Mouse (Mus musculus) midbrain, postnatal 0 days (tissue): ENCODE data around the gene Mmrn2. TPM values are rescaled to one million over a fixed set of nuclear protein-coding genes. Genes with fewer than 3 reads are reported as not detected.

Source experiments
- ATAC-seq: fragments of 200-750 bp; cut with Nextera tagmentation; 2 replicates; pipeline ENCODE4 v1.8.0; 2017; ENCODE audit warnings: moderate number of reproducible peaks, mild to moderate bottlenecking, moderate TSS enrichment, moderate library complexity; ENCODE audit not compliant: low FRiP score
- DNase-seq: peaks from one replicate; pipeline ENCODE4 v3.0.0-alpha.2; 2015; ENCODE audit warnings: low spot score
- H3K27ac ChIP-seq: fragments of 300-500 bp; sonication (generic); 2 replicates; pipeline ENCODE4 v1.5.1; 2014; ENCODE audit warnings: low read depth, mild to moderate bottlenecking, low read length, mixed read lengths
- H3K27me3 ChIP-seq: fragments of 300-500 bp; sonication (generic); 2 replicates; pipeline ENCODE4 v1.6.1; 2014; ENCODE audit warnings: low read length, control low read depth, mixed read lengths; ENCODE audit not compliant: insufficient read depth
- H3K36me3 ChIP-seq: fragments of 300-500 bp; sonication (generic); 2 replicates; pipeline ENCODE4 v1.6.1; 2014; ENCODE audit warnings: low read length, control low read depth, mixed read lengths; ENCODE audit not compliant: insufficient read depth
- H3K4me1 ChIP-seq: fragments of 300-500 bp; sonication (generic); 2 replicates; pipeline ENCODE4 v1.6.1; 2014; ENCODE audit warnings: mild to moderate bottlenecking, control low read depth, antibody characterized with exemption, low read length, mixed read lengths; ENCODE audit not compliant: insufficient read depth
- H3K4me2 ChIP-seq: fragments of 300-500 bp; sonication (generic); 2 replicates; pipeline ENCODE4 v1.6.1; 2014; ENCODE audit warnings: low read depth, mild to moderate bottlenecking, low read length, mixed read lengths; ENCODE audit not compliant: poor library complexity, severe bottlenecking
- H3K4me3 ChIP-seq: fragments of 300-500 bp; sonication (generic); 2 replicates; pipeline ENCODE4 v1.5.1; 2014; ENCODE audit warnings: low read depth, mild to moderate bottlenecking, low read length, moderate library complexity
- H3K9ac ChIP-seq: fragments of 300-500 bp; sonication (generic); replicated peaks from 2 replicates; pipeline ENCODE4 v1.6.1; 2014; ENCODE audit warnings: mild to moderate bottlenecking, low read length, moderate library complexity, mixed read lengths; ENCODE audit not compliant: poor library complexity, severe bottlenecking
- H3K9me3 ChIP-seq: fragments of 300-500 bp; sonication (generic); 2 replicates; pipeline ENCODE4 v1.6.1; 2016; ENCODE audit warnings: low read length, control low read depth
- CTCF ChIP-seq: IDR thresholded peaks from 2 replicates; pipeline ENCODE4 v1.5.1; 2016; ENCODE audit warnings: antibody characterized with exemption, mild to moderate bottlenecking
- WGBS: fragments of 180-500 bp; shearing (Covaris S2); extraction: QIAGEN DNeasy Blood & Tissue Kit; methylation state at CpG from one replicate; pipeline ENCODE4 v1.1.7; 2014; 5-methylcytosine and 5-hydroxymethylcytosine counted together
- polyA plus RNA-seq: library from polyadenylated mRNA; unstranded; fragments of >200 nt; fragmentation: Nextera tagmentation; extraction: Ambion mirVana; gene quantifications from 2 replicates; pipeline ENCODE4 v1.2.1, GENCODE M21; 2015
- total RNA-seq: library from RNA; depleted of rRNA; stranded (reverse); fragments of >200 nt; gene quantifications from 2 replicates; pipeline ENCODE4 v1.2.3, GENCODE M21; 2014

Mmrn2 gene
- total and polyA plus RNA-seq, 2 experiments from 2014 or later: 2.1 to 2.9 TPM

DNA sequence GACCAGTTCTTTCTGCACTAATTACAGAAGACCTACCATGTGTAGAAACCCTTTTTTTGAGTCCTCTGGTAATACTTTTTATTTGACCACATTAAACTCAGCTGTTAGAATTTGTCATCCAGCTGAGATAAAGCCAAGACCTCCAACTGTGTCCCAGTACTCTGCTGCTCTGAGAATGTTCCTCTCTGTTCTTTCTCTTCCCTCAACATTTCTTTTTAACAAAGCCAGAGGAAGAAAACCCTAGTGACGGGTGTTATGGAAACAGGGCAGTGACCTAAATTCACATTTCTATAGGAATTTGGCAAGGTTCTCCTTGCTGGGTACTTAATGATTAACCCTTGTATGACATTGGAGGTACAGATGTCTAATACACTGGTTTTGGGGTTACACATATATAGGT lies 35.8 kb upstream of the Mmrn2 start:
- no peak for TF ChIP-seq CTCF
- ATAC-seq (no peak), DNase-seq (peak; percentile 70)
- 44% methylated on average over 1 of the region's 1 CpGs for WGBS
- Histone ChIP-seq H3K9me3 (no peaks in the 10 kb centered on the region), H3K27ac (no peak overlapping the region), H3K4me3 (no peak overlapping the region), H3K4me1 (no peaks in the 10 kb centered on the region), H3K36me3 (peaks cover 60% of the 10 kb centered on the region), H3K9ac (no peak overlapping the region), H3K27me3 (no peaks in the 10 kb centered on the region), H3K4me2 (no peak overlapping the region)

DNA sequence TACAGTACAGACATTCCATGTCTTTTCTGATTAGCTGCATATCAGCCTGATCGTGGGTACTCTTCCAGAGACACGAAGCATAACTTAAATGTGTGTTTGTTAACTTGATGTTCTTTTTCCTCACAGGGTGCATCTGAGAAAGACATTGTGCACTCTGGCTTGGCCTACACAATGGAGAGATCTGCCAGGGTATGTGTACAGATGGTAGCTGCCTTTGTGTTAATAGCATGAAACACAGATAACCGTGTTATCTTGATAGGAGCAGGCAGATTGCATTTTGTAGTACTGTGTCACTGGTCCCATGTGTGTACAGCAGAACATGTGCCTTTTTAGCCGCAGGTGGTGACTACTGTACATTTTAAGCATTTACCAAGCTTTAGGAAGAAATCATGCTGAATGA lies 33.3 kb upstream of the Mmrn2 start:
- DNase-seq: no peak
- peaks cover 40% of the 10 kb centered on the region for H3K36me3 ChIP-seq
- H3K4me3 ChIP-seq: no peak overlapping the region
- 88% methylated on average over 4 of the region's 4 CpGs for WGBS
- no peak overlapping the region for H3K27ac ChIP-seq
- H3K27me3 ChIP-seq: no peaks in the 10 kb centered on the region
- TF ChIP-seq CTCF: no peak
- H3K9ac ChIP-seq: no peak overlapping the region
- H3K9me3 ChIP-seq: no peaks in the 10 kb centered on the region
- no peaks in the 10 kb centered on the region for H3K4me1 ChIP-seq
- H3K4me2 ChIP-seq: no peak overlapping the region
- no peak for ATAC-seq

DNA sequence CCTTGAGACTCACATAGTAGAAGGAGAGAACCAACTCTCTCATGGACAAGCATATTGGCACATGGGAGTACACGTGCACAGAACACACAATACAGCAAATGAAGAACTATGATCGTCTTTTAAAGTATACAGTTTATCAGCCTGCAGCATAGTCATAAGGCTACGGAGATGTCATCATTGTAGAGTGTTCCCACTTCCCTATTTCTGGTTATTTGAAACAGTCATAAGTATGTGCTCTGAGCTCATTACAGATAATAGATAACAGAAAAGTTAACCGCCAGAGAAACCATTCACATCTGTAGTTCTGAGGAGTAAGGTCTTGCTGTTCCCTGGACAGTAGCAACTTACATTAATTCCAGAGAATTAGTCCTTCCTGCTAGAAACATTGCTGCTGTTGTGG lies 32.2 kb upstream of the Mmrn2 start:
- Histone ChIP-seq H3K36me3 (peaks cover 33% of the 10 kb centered on the region), H3K9ac (no peak overlapping the region), H3K4me1 (no peaks in the 10 kb centered on the region), H3K27me3 (no peaks in the 10 kb centered on the region), H3K4me3 (no peak overlapping the region), H3K4me2 (no peak overlapping the region), H3K27ac (no peak overlapping the region), H3K9me3 (no peaks in the 10 kb centered on the region)
- TF ChIP-seq CTCF: no peak
- DNase-seq (no peak), ATAC-seq (no peak)
- WGBS: 93% methylated on average over 4 of the region's 4 CpGs

DNA sequence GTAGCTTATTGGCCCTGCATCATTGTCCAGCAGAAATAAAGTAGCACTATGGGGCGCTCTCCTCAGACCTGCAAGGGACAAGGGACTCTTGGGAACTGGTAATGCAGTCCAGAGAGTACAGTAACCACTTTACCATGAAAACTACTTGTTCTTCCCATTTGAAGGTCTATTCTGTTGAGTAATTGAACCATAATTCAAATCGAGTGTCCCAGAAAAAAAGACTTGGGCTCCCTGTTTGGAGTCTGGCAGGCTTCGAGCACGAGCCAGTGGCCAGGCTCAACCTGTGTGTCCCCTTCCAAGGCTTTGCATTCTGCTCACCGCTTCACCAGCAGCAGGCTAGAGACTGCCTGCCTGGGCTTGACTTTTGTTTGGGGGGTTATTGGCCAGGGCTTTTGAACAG lies 30.9 kb upstream of the Mmrn2 start:
- H3K4me2 ChIP-seq: no peak overlapping the region
- no peak for TF ChIP-seq CTCF
- no peaks in the 10 kb centered on the region for H3K27me3 ChIP-seq
- no peak overlapping the region for H3K9ac ChIP-seq
- no peaks in the 10 kb centered on the region for H3K4me1 ChIP-seq
- ATAC-seq (no peak), DNase-seq (peak; percentile 16)
- peaks cover 32% of the 10 kb centered on the region for H3K36me3 ChIP-seq
- WGBS: 81% methylated on average over 5 of the region's 5 CpGs
- no peak overlapping the region for H3K27ac ChIP-seq
- no peak overlapping the region for H3K4me3 ChIP-seq
- no peaks in the 10 kb centered on the region for H3K9me3 ChIP-seq

DNA sequence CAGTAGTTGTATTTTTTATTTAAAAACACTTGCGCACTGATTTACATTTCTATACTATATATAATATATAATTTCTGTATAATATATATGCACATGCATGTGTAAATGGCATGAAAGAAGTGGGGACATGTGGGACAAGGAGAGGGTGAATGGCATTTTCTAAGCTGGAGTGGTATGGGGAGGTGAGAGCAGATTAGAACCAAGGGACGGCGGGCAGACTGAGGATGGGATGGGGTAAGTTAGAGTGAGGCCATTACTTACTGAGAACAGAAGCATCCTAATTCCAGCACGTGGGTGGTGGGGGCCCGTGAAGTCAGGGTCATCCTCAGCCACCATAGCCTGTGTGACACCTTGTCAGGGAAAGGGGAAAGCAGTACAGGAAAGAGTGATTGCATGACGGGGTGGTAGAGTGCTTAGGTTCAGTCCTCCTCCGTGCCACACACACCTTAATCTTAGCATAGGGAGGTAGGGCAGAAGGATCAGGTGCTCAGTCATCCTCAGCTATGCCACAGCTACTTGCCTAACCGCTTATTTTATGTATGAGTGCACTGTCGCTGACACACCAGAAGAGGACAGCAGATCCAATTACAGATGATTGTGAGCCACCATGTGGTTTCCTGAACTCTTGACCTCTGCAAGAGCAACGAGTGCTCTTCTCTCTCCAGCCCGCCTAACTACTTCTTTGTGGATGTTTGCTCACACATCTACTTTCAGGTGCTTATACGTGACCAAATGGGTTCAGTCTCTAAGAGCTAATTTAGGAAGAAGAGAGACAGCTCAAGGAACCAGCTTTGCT lies 29.3 kb upstream of the Mmrn2 start:
- 69% methylated on average over 12 of the region's 12 CpGs for WGBS
- ATAC-seq: 0 out of 2 replicates have a peak, but pooled peaks have one; percentile 31

DNA sequence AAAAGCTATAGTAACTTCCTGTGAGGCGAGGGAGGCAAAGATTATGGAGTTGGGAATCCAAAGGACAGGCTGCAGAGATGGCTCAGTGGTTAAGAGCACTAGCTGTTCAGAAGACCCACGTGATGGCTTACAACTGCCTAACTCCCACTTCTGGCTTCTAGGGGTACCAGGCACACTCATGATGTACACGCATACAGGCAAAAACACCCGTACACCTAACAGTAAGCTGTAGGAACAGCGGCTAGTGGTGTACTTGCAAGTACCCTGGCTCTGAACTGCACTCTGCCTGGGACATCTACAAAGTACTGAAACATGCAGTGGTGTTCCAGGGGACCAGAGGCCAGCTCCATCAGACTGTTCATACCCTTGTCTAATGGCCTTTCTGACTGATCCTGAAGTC lies 28.2 kb upstream of the Mmrn2 start:
- Histone ChIP-seq H3K9ac (no peak overlapping the region), H3K9me3 (no peaks in the 10 kb centered on the region), H3K27me3 (no peaks in the 10 kb centered on the region), H3K4me1 (no peaks in the 10 kb centered on the region), H3K36me3 (peaks cover 17% of the 10 kb centered on the region), H3K4me2 (no peak overlapping the region), H3K27ac (no peak overlapping the region), H3K4me3 (no peak overlapping the region)
- ATAC-seq (no peak), DNase-seq (no peak)
- WGBS: 97% methylated on average over 5 of the region's 5 CpGs
- no peak for TF ChIP-seq CTCF

More for the DNA sequence above, 29.3 kb upstream of the Mmrn2 start:
- Histone ChIP-seq H3K36me3 (peaks cover 25% of the 10 kb centered on the region), H3K27ac (no peak overlapping the region), H3K4me1 (no peaks in the 10 kb centered on the region), H3K27me3 (no peaks in the 10 kb centered on the region), H3K4me3 (no peak overlapping the region), H3K9me3 (no peaks in the 10 kb centered on the region), H3K9ac (no peak overlapping the region), H3K4me2 (no peak overlapping the region)
- no peak for DNase-seq
- TF ChIP-seq CTCF: peak; percentile 61
